Mouse (Mus musculus) hindbrain, embryonic 15.5 days (tissue): ENCODE measurements at regions not wholly inside any gene's neighbourhood (a gene's known extent, or its start where the extent isn't known, plus 50 kb on each side); places are given as distances from the start of the nearest gene placed in this dataset.

Experiments used
- ATAC-seq: fragments of 200-750 bp; cut with Nextera tagmentation; 2 replicates; pipeline ENCODE4 v1.8.0; 2017; ENCODE audit warnings: low read depth, moderate number of reproducible peaks, moderate TSS enrichment; ENCODE audit not compliant: low FRiP score
- H3K27ac ChIP-seq: fragments of 300-500 bp; sonication (generic); replicated peaks from 2 replicates; pipeline ENCODE4 v1.5.1; 2015; ENCODE audit warnings: mild to moderate bottlenecking, inconsistent platforms
- H3K27me3 ChIP-seq: fragments of 300-500 bp; sonication (generic); 2 replicates; pipeline ENCODE4 v1.6.1; 2015; ENCODE audit warnings: control low read depth, inconsistent platforms
- H3K36me3 ChIP-seq: fragments of 300-500 bp; sonication (generic); 2 replicates; pipeline ENCODE4 v1.6.1; 2015; ENCODE audit warnings: control low read depth, inconsistent platforms
- H3K4me1 ChIP-seq: fragments of 300-500 bp; sonication (generic); replicated peaks from 2 replicates; pipeline ENCODE4 v1.6.1; 2015; ENCODE audit warnings: control low read depth, inconsistent platforms
- H3K4me2 ChIP-seq: fragments of 300-500 bp; sonication (generic); 2 replicates; pipeline ENCODE4 v1.6.1; 2015; ENCODE audit warnings: moderate library complexity, mild to moderate bottlenecking, inconsistent platforms
- H3K4me3 ChIP-seq: fragments of 300-500 bp; sonication (generic); 2 replicates; pipeline ENCODE4 v1.5.1; 2015; ENCODE audit warnings: mild to moderate bottlenecking, inconsistent platforms
- H3K9ac ChIP-seq: fragments of 300-500 bp; sonication (generic); 2 replicates; pipeline ENCODE4 v1.6.1; 2015; ENCODE audit warnings: inconsistent platforms
- H3K9me3 ChIP-seq: fragments of 300-500 bp; sonication (generic); 2 replicates; pipeline ENCODE4 v1.6.1; 2016; ENCODE audit warnings: control low read depth, inconsistent platforms
- WGBS: fragments of 180-500 bp; shearing (Covaris S2); methylation state at CpG from one replicate; pipeline ENCODE4 v1.1.7; 2015; 5-methylcytosine and 5-hydroxymethylcytosine counted together

DNA sequence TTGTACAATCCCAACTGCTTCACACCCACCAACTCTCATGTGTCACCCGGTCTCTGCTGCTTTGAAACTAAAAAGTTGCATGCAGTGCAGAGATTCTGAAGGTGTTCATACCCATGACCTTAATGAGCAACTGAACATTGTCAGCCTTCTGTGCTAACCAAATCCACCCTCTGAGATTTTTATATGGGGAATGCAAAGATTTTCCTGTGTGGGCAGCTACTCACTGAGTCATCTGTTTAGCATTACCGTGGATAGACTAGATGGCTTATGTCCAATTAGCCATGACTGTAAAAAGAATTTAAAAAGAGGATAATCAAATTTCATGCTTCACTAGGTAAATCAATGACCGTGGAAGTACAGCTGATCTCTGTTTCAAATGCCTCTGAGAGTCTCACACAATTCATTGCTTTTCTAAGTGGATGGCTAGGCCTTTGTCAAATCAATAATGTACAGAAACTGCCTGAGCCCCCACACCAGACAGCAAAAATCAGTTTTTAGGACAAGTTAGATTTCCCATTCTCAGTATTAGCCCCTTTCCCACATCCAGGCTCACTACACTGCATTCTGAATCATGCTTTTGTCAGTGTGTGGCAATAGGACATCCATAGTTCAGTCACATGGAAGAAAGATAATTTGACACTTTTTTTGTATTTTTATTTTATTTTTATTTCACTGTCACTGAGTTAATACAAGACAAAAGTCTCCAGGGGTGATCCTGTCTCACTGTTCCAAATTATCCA, 781.8 kb upstream of the Ins1 start:
- Histone ChIP-seq H3K4me3 (no peak overlapping the region), H3K9me3 (no peaks in the 10 kb centered on the region), H3K27me3 (no peaks in the 10 kb centered on the region), H3K4me1 (peaks cover 6% of the 10 kb centered on the region; the same call in 1 of the 2 replicates), H3K4me2 (no peak overlapping the region), H3K36me3 (no peaks in the 10 kb centered on the region), H3K27ac (no peak overlapping the region; the same call in 1 of the 2 replicates), H3K9ac (no peak overlapping the region)
- WGBS, result 13% methylated on average over 3 of the region's 3 CpGs
- peak; percentile 56; the same call in 1 of the 2 replicates for ATAC-seq
